Mouse (Mus musculus) erythroblast, embryonic 14.5 days (primary cell): ENCODE results near the gene Fam84b. TPM values are rescaled to one million over a fixed set of nuclear protein-coding genes. Genes with fewer than 3 reads are reported as not detected.
"Not testable (repeated sequence)": the region's sequence is repeated elsewhere in the genome, so short reads cannot be mapped to it uniquely, and the experiment has no call there.

Source experiments
- H3K27me3 ChIP-seq: 2 replicates; pipeline ENCODE4 v1.6.1; 2012; ENCODE audit warnings: inconsistent platforms; ENCODE audit not compliant: control insufficient read depth
- H3K36me3 ChIP-seq: 2 replicates; pipeline ENCODE4 v1.6.1; 2012; ENCODE audit warnings: mild to moderate bottlenecking, inconsistent platforms; ENCODE audit not compliant: control insufficient read depth
- H3K4me1 ChIP-seq: 2 replicates; pipeline ENCODE4 v1.6.1; 2012; ENCODE audit warnings: inconsistent platforms; ENCODE audit not compliant: control insufficient read depth
- H3K4me3 ChIP-seq: replicated peaks from 2 replicates; pipeline ENCODE3; 2012; ENCODE audit warnings: moderate library complexity, mild to moderate bottlenecking, inconsistent platforms
- H3K9me3 ChIP-seq: 2 replicates; pipeline ENCODE4 v1.6.1; 2012; ENCODE audit warnings: low read length, inconsistent platforms, mixed read lengths; ENCODE audit not compliant: control insufficient read depth
- GATA1 ChIP-seq: IDR thresholded peaks from 2 replicates; pipeline ENCODE4 v1.6.1; 2012; ENCODE audit warnings: low read length, inconsistent platforms, mixed read lengths
- TAL1 ChIP-seq: IDR thresholded peaks from 3 replicates; pipeline ENCODE4 v1.6.1; 2012; ENCODE audit warnings: low read length, inconsistent platforms, mixed read lengths
- polyA plus RNA-seq: library from polyadenylated mRNA; stranded (reverse); fragments of >175 nt; gene quantifications from 2 replicates; pipeline ENCODE4 v1.2.3, GENCODE M21; 2012

Gene Fam84b
- polyA plus RNA-seq, 1 experiment: 0.01 TPM

DNA sequence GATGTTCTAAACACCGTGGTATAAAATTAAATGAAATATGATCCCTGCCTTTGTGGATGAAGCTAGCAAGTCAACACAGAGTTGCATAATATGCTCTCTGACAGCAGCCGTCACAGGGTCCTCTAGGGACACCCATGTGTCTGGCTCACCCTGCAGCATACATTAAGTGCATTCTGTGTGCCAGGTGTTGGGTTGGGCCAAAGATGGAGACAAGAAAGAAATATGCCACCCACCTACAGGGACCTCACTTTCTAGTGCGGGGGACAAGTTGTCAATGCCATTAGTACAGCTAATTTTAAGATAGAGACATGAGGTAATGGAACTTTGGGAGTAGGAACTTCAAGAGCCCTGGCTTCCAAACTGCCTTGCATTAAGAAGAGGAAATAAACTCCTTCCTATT lies 4.9 kb downstream of the Fam84b start:
- Histone ChIP-seq H3K9me3 (no peaks in the 10 kb centered on the region), H3K36me3 (no peaks in the 10 kb centered on the region), H3K27me3 (no peaks in the 10 kb centered on the region; the same call in 1 of the 2 replicates), H3K4me3 (no peak overlapping the region), H3K4me1 (peaks cover 17% of the 10 kb centered on the region)
- no peak for TF ChIP-seq TAL1
- TF ChIP-seq GATA1: no peak

DNA sequence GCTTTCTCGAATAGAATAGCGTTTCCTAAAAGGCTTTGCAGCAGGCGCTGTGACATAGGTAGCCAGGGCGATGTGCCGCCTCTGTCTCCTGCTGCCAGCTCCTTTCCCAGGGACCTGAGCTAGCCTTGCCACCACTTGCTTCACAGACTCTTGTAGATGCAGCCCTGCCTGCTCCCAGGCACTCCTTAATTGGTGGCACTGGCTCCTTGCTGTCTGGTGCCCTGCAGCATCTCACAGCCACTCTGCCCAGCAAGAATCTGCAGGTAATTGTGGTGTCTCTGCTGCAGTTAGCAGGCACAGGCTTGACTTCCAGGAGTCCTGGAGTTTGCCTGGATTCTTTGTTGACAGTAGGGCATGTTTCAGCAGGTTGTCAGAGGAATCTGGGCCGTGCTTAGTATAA lies 7.3 kb downstream of the Fam84b start:
- H3K27me3 ChIP-seq: no peaks in the 10 kb centered on the region; the same call in 1 of the 2 replicates
- H3K4me1 ChIP-seq: peaks cover 3% of the 10 kb centered on the region; the same call in 1 of the 2 replicates
- H3K36me3 ChIP-seq: no peaks in the 10 kb centered on the region
- no peaks in the 10 kb centered on the region for H3K9me3 ChIP-seq
- H3K4me3 ChIP-seq: no peak overlapping the region
- TF ChIP-seq TAL1 (no peak), GATA1 (no peak)

DNA sequence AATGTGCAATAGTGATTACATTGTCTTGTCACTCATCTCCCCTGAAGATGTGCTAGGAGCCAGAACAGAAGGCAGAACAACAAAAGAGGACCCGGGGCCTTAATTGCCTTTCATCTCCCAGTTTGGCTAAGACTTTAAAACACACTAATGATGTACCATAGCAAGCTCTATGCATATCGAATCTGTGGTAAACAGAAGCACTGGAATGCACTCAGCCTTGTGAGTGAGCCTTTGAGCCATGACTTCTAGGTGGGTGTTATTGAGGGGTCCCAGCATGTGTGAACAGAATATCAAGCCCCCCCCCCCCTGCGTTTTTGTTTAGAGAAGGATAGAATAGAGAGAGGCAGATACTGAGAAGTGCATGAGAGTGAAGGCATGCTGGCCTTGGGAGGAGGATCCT lies 7.7 kb downstream of the Fam84b start:
- H3K9me3 ChIP-seq: no peaks in the 10 kb centered on the region
- H3K36me3 ChIP-seq: no peaks in the 10 kb centered on the region
- no peaks in the 10 kb centered on the region; the same call in 1 of the 2 replicates for H3K27me3 ChIP-seq
- H3K4me3 ChIP-seq: no peak overlapping the region
- TF ChIP-seq TAL1: no peak
- no peak for TF ChIP-seq GATA1
- peaks cover 3% of the 10 kb centered on the region for H3K4me1 ChIP-seq

DNA sequence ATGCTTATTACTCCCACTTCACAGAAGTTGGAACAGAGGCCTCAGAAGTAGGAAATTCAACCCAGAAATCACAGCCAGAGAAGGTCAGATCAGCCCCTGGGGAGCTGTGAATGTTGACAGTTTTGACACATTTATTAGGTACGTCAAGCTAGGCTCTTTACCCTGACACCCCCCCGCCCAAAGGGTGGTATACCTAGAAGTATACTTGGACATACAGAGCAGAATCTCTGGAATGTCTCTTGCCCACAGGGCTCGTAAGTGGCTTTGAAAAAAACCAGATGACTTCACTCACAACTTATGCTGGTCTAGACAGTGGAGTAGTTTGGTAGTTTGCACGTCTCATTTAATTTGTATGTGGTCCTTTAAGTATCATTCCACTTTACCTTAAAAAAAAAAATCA lies 11.8 kb downstream of the Fam84b start:
- Histone ChIP-seq H3K27me3 (no peaks in the 10 kb centered on the region; the same call in 1 of the 2 replicates), H3K4me1 (peaks cover 17% of the 10 kb centered on the region), H3K9me3 (no peaks in the 10 kb centered on the region), H3K36me3 (no peaks in the 10 kb centered on the region), H3K4me3 (no peak overlapping the region)
- TF ChIP-seq TAL1: no peak
- TF ChIP-seq GATA1: no peak

DNA sequence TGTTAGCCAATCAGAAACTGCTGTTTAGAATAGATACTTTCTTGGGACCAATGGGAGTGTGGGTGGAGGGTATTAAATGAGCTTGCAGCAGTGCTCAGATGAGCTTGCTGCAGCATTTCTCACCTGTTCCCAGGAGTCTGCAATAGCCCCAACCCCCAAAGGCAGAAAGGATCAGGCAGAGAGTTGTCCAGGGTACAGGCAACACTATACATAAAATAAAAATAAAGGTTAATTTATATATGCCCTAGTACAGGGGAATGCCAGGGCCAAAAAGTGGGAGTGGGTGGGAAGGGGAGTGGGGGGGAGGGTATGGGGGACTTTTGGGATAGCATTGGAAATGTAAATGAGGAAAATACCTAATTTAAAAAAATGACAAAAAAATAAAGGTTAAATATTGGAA lies 12.3 kb downstream of the Fam84b start:
- not testable (repeated sequence) for H3K9me3 ChIP-seq, H3K36me3 ChIP-seq, H3K27me3 ChIP-seq, H3K4me3 ChIP-seq
- peaks cover 17% of the 10 kb centered on the region for H3K4me1 ChIP-seq

DNA sequence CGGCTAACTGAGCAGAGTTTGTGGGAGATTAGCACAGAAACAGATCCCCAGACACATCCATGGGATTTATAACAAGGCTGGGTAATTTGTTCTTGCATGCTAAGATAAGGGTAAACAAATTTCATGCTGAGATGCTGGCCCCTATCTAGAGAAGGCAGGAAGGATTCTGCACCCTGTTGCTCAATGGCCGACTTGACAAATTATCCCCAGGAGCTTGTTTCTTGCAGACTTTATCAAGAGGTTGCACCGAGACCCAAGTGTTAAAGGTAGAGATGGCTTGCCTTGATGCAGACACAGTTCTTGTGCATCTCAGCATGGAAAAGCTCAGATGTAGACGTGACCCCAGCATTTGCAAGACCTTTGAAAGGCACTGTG lies 13.3 kb downstream of the Fam84b start:
- H3K36me3 ChIP-seq: no peaks in the 10 kb centered on the region
- TF ChIP-seq TAL1: no peak
- no peak for TF ChIP-seq GATA1
- H3K27me3 ChIP-seq: no peaks in the 10 kb centered on the region
- H3K4me3 ChIP-seq: no peak overlapping the region
- peaks cover 17% of the 10 kb centered on the region for H3K4me1 ChIP-seq
- H3K9me3 ChIP-seq: no peaks in the 10 kb centered on the region

DNA sequence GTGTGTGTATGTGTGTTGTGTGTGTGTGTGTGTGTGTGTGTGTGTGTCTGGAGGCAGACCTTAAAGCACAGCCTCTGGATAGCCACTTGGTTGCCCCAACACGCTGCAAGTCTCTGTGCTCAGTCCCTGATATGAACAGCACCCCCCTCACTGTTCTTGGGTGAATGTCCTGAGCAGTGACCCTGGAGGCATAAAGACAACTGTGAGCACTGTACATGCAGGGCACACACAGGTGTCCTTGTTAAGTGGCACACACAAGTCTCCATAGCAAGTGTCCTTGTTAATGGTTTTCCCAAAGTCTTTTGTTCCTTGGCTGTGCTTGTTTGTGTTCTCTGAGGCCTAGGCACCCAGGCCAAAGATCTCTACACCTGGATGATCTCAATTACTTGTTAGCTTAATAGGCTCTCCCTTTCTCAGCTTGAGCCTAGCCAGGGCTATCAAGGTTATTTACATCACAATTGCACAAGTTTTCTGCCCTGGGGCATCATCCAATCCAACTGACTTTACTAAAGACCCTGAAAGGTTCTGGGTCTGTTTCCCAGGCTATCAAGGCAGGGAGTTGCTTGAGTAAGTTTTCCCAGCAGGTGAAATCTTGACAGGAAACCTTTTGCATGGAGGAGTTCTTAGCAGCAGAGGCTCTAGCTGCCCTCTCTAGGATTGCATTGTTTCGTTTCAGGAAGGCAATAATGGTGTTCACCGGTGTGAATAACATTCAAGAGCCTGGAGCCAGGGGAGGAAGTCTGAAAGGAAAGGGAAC lies 13.9 kb downstream of the Fam84b start:
- H3K4me1 ChIP-seq: peaks cover 17% of the 10 kb centered on the region

DNA sequence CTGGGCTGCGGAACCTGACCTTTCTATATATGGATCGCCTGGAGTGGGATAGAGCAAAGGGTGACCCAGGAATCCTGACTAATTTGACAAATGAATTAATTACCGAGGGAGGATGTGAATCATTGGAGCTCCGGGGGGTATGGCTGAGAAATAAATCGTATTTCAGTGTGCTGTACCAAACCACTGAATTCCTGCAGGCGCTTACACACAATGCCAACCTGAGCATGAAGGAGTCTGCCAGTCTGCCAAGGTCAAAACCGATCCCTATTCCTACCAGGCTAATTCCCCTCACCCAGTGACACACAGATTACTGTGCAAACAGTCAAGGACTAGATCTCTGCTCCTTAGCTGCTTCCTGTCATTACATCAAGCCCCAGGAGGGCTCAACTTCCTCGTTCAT lies 15.4 kb downstream of the Fam84b start:
- TF ChIP-seq GATA1 (no peak), TAL1 (no peak)
- Histone ChIP-seq H3K4me1 (peaks cover 17% of the 10 kb centered on the region), H3K4me3 (no peak overlapping the region)

More for the DNA sequence above, 13.9 kb downstream of the Fam84b start:
- no peaks in the 10 kb centered on the region for H3K27me3 ChIP-seq
- H3K9me3 ChIP-seq: no peaks in the 10 kb centered on the region
- no peak overlapping the region for H3K4me3 ChIP-seq
- TF ChIP-seq GATA1 (no peak), TAL1 (no peak)
- no peaks in the 10 kb centered on the region for H3K36me3 ChIP-seq

DNA sequence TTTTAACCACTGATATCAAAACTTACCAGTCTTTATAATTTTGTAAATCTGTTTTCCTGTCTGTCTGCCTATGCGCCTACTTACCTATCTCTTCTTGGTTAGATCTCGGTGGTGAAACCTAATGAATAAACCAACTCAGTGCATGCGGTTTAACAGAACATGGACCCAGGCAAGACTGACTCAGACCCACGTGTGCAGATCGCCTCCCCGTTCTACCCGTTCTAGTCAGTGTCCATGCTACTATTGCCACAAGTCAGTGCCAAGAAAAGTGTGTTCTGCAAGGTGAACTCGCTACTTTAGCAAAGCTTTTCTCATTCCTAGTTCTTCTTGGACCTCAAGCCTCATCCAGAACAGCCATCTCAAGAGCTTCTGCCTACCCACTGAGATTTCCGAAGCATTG lies 15.9 kb downstream of the Fam84b start:
- no peaks in the 10 kb centered on the region for H3K9me3 ChIP-seq
- TF ChIP-seq TAL1: no peak
- TF ChIP-seq GATA1: no peak
- no peaks in the 10 kb centered on the region for H3K27me3 ChIP-seq
- H3K4me1 ChIP-seq: peaks cover 17% of the 10 kb centered on the region
- no peak overlapping the region for H3K4me3 ChIP-seq
- no peaks in the 10 kb centered on the region for H3K36me3 ChIP-seq

More for the DNA sequence above, 15.4 kb downstream of the Fam84b start:
- Histone ChIP-seq H3K9me3 (no peaks in the 10 kb centered on the region), H3K27me3 (no peaks in the 10 kb centered on the region), H3K36me3 (no peaks in the 10 kb centered on the region)

DNA sequence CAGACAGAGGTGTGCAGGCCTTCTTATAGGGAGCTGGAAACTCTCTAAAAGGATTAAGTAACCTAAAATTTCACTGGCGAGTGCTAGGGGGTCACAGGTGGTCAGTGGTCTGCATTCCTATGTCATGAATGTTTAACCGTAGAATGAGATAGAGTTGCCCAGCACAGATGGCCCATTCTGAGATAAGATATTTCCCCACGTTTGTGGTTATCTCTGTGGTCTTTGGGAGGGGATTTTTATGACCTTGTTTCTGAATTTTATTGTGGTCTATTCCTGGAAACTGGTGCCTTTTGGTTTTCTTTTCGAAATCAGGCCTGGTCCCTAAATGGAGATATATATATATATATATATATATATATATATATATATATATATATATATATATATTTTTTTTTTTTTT lies 17.3 kb downstream of the Fam84b start:
- no peak for TF ChIP-seq GATA1
- TF ChIP-seq TAL1: no peak
- H3K9me3 ChIP-seq: no peaks in the 10 kb centered on the region
- no peak overlapping the region for H3K4me3 ChIP-seq
- no peaks in the 10 kb centered on the region for H3K27me3 ChIP-seq
- H3K36me3 ChIP-seq: no peaks in the 10 kb centered on the region
- peaks cover 17% of the 10 kb centered on the region for H3K4me1 ChIP-seq
